Mouse (Mus musculus): Measurements from ENCODE around the gene Gm13277. TPM values are rescaled to one million over a fixed set of nuclear protein-coding genes. Genes with fewer than 3 reads are reported as not detected.
A peak's percentile ranks its signal among the peaks of the same experiment; 100 is the strongest.
"Not testable (repeated sequence)": the region's sequence is repeated elsewhere in the genome, so short reads cannot be mapped to it uniquely, and the experiment has no call there.

Gene Gm13277
- total and polyA plus RNA-seq, 2 experiments = not detected

DNA sequence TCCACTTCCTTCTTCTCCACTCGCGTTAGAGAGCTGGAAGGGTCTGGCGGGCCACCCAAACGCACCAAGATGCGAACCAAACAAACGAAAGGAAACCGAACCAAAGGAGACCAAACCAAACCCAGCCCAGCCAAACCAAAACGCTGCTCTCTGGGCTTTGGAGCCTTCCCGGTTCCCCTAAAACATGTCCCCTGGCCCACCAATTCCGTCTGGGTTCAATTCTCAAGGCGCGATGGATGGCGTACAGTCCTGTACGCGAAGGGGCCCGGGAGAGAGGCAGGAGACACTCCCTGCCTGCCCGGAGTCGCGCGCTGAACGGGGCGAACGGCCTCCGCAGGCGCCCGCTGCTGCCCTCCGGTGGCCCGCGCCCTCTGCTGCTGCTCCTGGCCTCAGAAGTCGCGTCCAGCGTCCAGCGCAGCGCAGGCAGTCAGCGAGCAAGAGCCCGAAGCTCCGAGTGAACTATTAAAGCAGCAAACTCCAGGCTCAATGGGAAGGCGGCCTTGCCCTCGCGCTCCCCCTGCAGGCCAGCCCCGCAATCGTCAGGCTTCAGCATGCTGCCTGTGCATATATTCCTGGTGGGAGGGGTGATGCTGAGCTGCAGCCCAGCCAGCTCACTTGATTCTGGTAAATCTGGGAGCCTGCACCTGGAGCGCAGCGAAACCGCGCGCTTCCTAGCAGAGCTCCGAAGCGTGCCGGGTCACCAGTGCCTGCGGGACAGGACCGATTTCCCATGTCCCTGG is 5.7 kb downstream of the Gm13277 start, which contains the start of gene Gm13275:
TSS of gene Gm13275 (plus strand) at position 552 of the 740 bp plus-strand sequence.
- under 1% methylated on average over 19 of the region's 52 CpGs for WGBS
- H3K9ac ChIP-seq (ENCODE audit: low read depth, low read length); H3K27ac ChIP-seq (replicated peaks; ENCODE audit: insufficient read depth, low read depth, low read length); H3K27me3 ChIP-seq (ENCODE audit: control insufficient read depth, insufficient read depth, low read length); DNase-seq (ENCODE audit: extremely low read depth, low read depth, low spot score); H3K4me3 ChIP-seq (ENCODE audit: insufficient read depth, low read depth, low read length); H3K4me1 ChIP-seq (ENCODE audit: control insufficient read depth, insufficient read depth, low read length); H3K79me2 ChIP-seq (ENCODE audit: control insufficient read depth, insufficient read depth, low read length); H3K36me3 ChIP-seq (ENCODE audit: control insufficient read depth, insufficient read depth, low read length): not testable (repeated sequence)

DNA sequence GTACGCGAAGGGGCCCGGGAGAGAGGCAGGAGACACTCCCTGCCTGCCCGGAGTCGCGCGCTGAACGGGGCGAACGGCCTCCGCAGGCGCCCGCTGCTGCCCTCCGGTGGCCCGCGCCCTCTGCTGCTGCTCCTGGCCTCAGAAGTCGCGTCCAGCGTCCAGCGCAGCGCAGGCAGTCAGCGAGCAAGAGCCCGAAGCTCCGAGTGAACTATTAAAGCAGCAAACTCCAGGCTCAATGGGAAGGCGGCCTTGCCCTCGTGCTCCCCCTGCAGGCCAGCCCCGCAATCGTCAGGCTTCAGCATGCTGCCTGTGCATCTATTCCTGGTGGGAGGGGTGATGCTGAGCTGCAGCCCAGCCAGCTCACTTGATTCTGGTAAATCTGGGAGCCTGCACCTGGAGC is 8.7 kb downstream of the Gm13277 start, which contains the start of gene Gm13279:
TSS of gene Gm13279 (plus strand) at position 301 of the 400 bp plus-strand sequence.
- not testable (repeated sequence) for H3K27me3 ChIP-seq (ENCODE audit: control insufficient read depth, insufficient read depth, low read length); H3K27ac ChIP-seq (replicated peaks; ENCODE audit: insufficient read depth, low read depth, low read length); H3K36me3 ChIP-seq (ENCODE audit: control insufficient read depth, insufficient read depth, low read length); H3K79me2 ChIP-seq (ENCODE audit: control insufficient read depth, insufficient read depth, low read length); H3K4me3 ChIP-seq (ENCODE audit: insufficient read depth, low read depth, low read length); H3K4me1 ChIP-seq (ENCODE audit: control insufficient read depth, insufficient read depth, low read length); DNase-seq (ENCODE audit: extremely low read depth, low read depth, low spot score); H3K9ac ChIP-seq (ENCODE audit: low read depth, low read length)
- no CpG with 5 or more reads among the region's 28 CpGs for WGBS

DNA sequence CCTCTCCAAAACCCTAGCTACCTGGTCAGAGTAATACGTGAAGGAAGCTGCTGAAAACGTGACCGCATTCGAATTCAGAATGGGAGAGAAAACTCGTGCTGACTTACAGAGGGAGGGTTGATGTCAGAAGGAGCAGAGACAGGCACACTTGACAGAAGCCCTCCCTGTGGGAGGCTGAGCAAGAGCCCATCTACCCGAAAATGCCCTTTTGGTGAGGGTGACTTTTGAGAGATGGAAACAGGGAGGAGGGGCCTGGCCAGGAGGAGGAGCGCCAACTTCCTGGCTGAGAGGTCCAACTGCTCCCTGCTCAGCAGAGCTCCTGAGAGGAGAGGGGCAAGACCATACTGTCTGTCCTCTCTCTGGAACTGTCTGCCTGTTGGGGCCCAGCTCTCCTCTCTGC is 10.9 kb downstream of the Gm13277 start, which contains the start of gene Gm13285:
TSS of gene Gm13285 (plus strand) at position 301 of the 400 bp plus-strand sequence.
- H3K9ac ChIP-seq (ENCODE audit: low read depth, low read length); H3K79me2 ChIP-seq (ENCODE audit: control insufficient read depth, insufficient read depth, low read length); H3K36me3 ChIP-seq (ENCODE audit: control insufficient read depth, insufficient read depth, low read length); H3K27me3 ChIP-seq (ENCODE audit: control insufficient read depth, insufficient read depth, low read length); H3K27ac ChIP-seq (replicated peaks; ENCODE audit: insufficient read depth, low read depth, low read length); H3K4me1 ChIP-seq (ENCODE audit: control insufficient read depth, insufficient read depth, low read length); DNase-seq (ENCODE audit: extremely low read depth, low read depth, low spot score); H3K4me3 ChIP-seq (ENCODE audit: insufficient read depth, low read depth, low read length): not testable (repeated sequence)
- 12% methylated on average over 6 of the region's 7 CpGs for WGBS

DNA sequence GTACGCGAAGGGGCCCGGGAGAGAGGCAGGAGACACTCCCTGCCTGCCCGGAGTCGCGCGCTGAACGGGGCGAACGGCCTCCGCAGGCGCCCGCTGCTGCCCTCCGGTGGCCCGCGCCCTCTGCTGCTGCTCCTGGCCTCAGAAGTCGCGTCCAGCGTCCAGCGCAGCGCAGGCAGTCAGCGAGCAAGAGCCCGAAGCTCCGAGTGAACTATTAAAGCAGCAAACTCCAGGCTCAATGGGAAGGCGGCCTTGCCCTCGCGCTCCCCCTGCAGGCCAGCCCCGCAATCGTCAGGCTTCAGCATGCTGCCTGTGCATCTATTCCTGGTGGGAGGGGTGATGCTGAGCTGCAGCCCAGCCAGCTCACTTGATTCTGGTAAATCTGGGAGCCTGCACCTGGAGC is 14.5 kb downstream of the Gm13277 start, which contains the start of gene Gm13287:
TSS of gene Gm13287 (plus strand) at position 301 of the 400 bp plus-strand sequence.
- H3K36me3 ChIP-seq (ENCODE audit: control insufficient read depth, insufficient read depth, low read length); H3K4me3 ChIP-seq (ENCODE audit: insufficient read depth, low read depth, low read length); H3K27ac ChIP-seq (replicated peaks; ENCODE audit: insufficient read depth, low read depth, low read length); H3K4me1 ChIP-seq (ENCODE audit: control insufficient read depth, insufficient read depth, low read length); H3K79me2 ChIP-seq (ENCODE audit: control insufficient read depth, insufficient read depth, low read length); H3K9ac ChIP-seq (ENCODE audit: low read depth, low read length); H3K27me3 ChIP-seq (ENCODE audit: control insufficient read depth, insufficient read depth, low read length); DNase-seq (ENCODE audit: extremely low read depth, low read depth, low spot score): not testable (repeated sequence)
- no CpG with 5 or more reads among the region's 29 CpGs for WGBS

DNA sequence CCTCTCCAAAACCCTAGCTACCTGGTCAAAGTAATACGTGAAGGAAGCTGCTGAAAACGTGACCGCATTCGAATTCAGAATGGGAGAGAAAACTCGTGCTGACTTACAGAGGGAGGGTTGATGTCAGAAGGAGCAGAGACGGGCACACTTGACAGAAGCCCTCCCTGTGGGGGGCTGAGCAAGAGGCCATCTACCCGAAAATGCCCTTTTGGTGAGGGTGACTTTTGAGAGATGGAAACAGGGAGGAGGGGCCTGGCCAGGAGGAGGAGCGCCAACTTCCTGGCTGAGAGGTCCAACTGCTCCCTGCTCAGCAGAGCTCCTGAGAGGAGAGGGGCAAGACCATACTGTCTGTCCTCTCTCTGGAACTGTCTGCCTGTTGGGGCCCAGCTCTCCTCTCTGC is 16.8 kb downstream of the Gm13277 start, which contains the start of gene Gm13288:
TSS of gene Gm13288 (plus strand) at position 301 of the 400 bp plus-strand sequence.
- WGBS = no CpG with 5 or more reads among the region's 8 CpGs
- not testable (repeated sequence) for H3K9ac ChIP-seq (ENCODE audit: low read depth, low read length); H3K36me3 ChIP-seq (ENCODE audit: control insufficient read depth, insufficient read depth, low read length); H3K27me3 ChIP-seq (ENCODE audit: control insufficient read depth, insufficient read depth, low read length); H3K4me1 ChIP-seq (ENCODE audit: control insufficient read depth, insufficient read depth, low read length); H3K27ac ChIP-seq (replicated peaks; ENCODE audit: insufficient read depth, low read depth, low read length); H3K79me2 ChIP-seq (ENCODE audit: control insufficient read depth, insufficient read depth, low read length); DNase-seq (ENCODE audit: extremely low read depth, low read depth, low spot score)
- peak within 1 kb of the TSS; percentile 6; the same call in 1 of the 2 replicates for H3K4me3 ChIP-seq (ENCODE audit: insufficient read depth, low read depth, low read length)

DNA sequence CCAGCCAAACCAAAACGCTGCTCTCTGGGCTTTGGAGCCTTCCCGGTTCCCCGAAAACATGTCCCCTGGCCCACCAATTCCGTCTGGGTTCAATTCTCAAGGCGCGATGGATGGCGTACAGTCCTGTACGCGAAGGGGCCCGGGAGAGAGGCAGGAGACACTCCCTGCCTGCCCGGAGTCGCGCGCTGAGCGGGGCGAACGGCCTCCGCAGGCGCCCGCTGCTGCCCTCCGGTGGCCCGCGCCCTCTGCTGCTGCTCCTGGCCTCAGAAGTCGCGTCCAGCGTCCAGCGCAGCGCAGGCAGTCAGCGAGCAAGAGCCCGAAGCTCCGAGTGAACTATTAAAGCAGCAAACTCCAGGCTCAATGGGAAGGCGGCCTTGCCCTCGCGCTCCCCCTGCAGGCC is 17.3 kb downstream of the Gm13277 start:
- not testable (repeated sequence) for H3K36me3 ChIP-seq (ENCODE audit: control insufficient read depth, insufficient read depth, low read length); H3K9ac ChIP-seq (ENCODE audit: low read depth, low read length); H3K27me3 ChIP-seq (ENCODE audit: control insufficient read depth, insufficient read depth, low read length); H3K79me2 ChIP-seq (ENCODE audit: control insufficient read depth, insufficient read depth, low read length); H3K4me1 ChIP-seq (ENCODE audit: control insufficient read depth, insufficient read depth, low read length); DNase-seq (ENCODE audit: extremely low read depth, low read depth, low spot score); H3K27ac ChIP-seq (replicated peaks; ENCODE audit: insufficient read depth, low read depth, low read length)
- H3K4me3 ChIP-seq (ENCODE audit: insufficient read depth, low read depth, low read length) = peak overlapping the region; percentile 6; the same call in 1 of the 2 replicates
- 0% methylated on average over 3 of the region's 34 CpGs for WGBS
